Mouse (Mus musculus): Measurements from ENCODE around the gene Med6. TPM values are rescaled to one million over a fixed set of nuclear protein-coding genes. Genes with fewer than 3 reads are reported as not detected.

Med6 gene
- 55.0 and 55.5 TPM in 2 replicates for polyA plus RNA-seq (2015; fragmentation: Nextera tagmentation; extraction: Ambion mirVana)

- Histone ChIP-seq H3K36me3 (ENCODE audit: control insufficient read depth, insufficient read depth, low read length) (peaks cover 4% of the 10 kb centered on the region; the same call in 1 of the 2 replicates), H3K4me2 (ENCODE audit: low read depth, low read length) (peak within 1 kb of the TSS; percentile 89), H3K4me3 (replicated peaks; ENCODE audit: low read length) (peak within 1 kb of the TSS; percentile 99), H3K27me3 (ENCODE audit: control insufficient read depth, insufficient read depth, low read length) (no peaks in the 10 kb centered on the region), H3K9ac (ENCODE audit: low read length) (peak within 1 kb of the TSS; percentile 87), H3K4me1 (ENCODE audit: control insufficient read depth, insufficient read depth, low read length) (0 out of 2 replicates have a peak, but pooled peaks cover 5% of the 10 kb centered on the region), H3K9me3 (replicated peaks; ENCODE audit: control insufficient read depth, low read length) (no peaks in the 10 kb centered on the region), H3K27ac (ENCODE audit: low read length) (peak within 1 kb of the TSS; percentile 75)
- peak; percentile 100 for ATAC-seq (ENCODE audit: insufficient read depth, low FRiP score)
- WGBS, result 3% methylated on average over 36 of the region's 36 CpGs
Observed at GRCm38 (mm10) chr12:81594902-81595671, at the start of gene Med6. Med6 (minus strand) TSS chr12:81595008.

- no peaks in the 10 kb centered on the region for H3K27me3 ChIP-seq (ENCODE audit: control insufficient read depth, insufficient read depth, low read length)
- H3K27ac ChIP-seq (ENCODE audit: low read length), result no peak overlapping the region
- no peak overlapping the region for H3K9ac ChIP-seq (ENCODE audit: low read length)
- no peaks in the 10 kb centered on the region for H3K9me3 ChIP-seq (replicated peaks; ENCODE audit: control insufficient read depth, low read length)
- WGBS, result 70% methylated on average over 11 of the region's 11 CpGs
- H3K4me1 ChIP-seq (ENCODE audit: control insufficient read depth, insufficient read depth, low read length), result no peaks in the 10 kb centered on the region
- H3K36me3 ChIP-seq (ENCODE audit: control insufficient read depth, insufficient read depth, low read length), result no peaks in the 10 kb centered on the region
- ATAC-seq (ENCODE audit: insufficient read depth, low FRiP score), result no peak
- H3K4me3 ChIP-seq (replicated peaks; ENCODE audit: low read length), result no peak overlapping the region
- no peak overlapping the region for H3K4me2 ChIP-seq (ENCODE audit: low read depth, low read length)
Observed at GRCm38 (mm10) chr12:81642361-81643082, 47.7 kb upstream of the Med6 start.

GRCm38 (mm10) chr12:81640656-81641055, 45.8 kb upstream of the Med6 start:
- no peak for ATAC-seq (ENCODE audit: insufficient read depth, low FRiP score)
- no peaks in the 10 kb centered on the region for H3K36me3 ChIP-seq (ENCODE audit: control insufficient read depth, insufficient read depth, low read length)
- no peak overlapping the region for H3K27ac ChIP-seq (ENCODE audit: low read length)
- H3K4me1 ChIP-seq (ENCODE audit: control insufficient read depth, insufficient read depth, low read length), result no peaks in the 10 kb centered on the region
- H3K4me2 ChIP-seq (ENCODE audit: low read depth, low read length), result no peak overlapping the region
- H3K27me3 ChIP-seq (ENCODE audit: control insufficient read depth, insufficient read depth, low read length), result no peaks in the 10 kb centered on the region
- 53% methylated on average over 5 of the region's 5 CpGs for WGBS
- H3K9me3 ChIP-seq (replicated peaks; ENCODE audit: control insufficient read depth, low read length), result no peaks in the 10 kb centered on the region
- no peak overlapping the region for H3K9ac ChIP-seq (ENCODE audit: low read length)
- no peak overlapping the region for H3K4me3 ChIP-seq (replicated peaks; ENCODE audit: low read length)

- H3K27ac ChIP-seq (ENCODE audit: low read length), result no peak overlapping the region
- 76% methylated on average over 2 of the region's 2 CpGs for WGBS
- no peak overlapping the region for H3K4me2 ChIP-seq (ENCODE audit: low read depth, low read length)
- H3K27me3 ChIP-seq (ENCODE audit: control insufficient read depth, insufficient read depth, low read length), result peaks cover 11% of the 10 kb centered on the region
- no peak overlapping the region for H3K4me3 ChIP-seq (replicated peaks; ENCODE audit: low read length)
- peaks cover 5% of the 10 kb centered on the region for H3K4me1 ChIP-seq (ENCODE audit: control insufficient read depth, insufficient read depth, low read length)
- ATAC-seq (ENCODE audit: insufficient read depth, low FRiP score), result no peak
- H3K9ac ChIP-seq (ENCODE audit: low read length), result no peak overlapping the region
- H3K36me3 ChIP-seq (ENCODE audit: control insufficient read depth, insufficient read depth, low read length), result no peaks in the 10 kb centered on the region
- H3K9me3 ChIP-seq (replicated peaks; ENCODE audit: control insufficient read depth, low read length), result no peaks in the 10 kb centered on the region
Observed at GRCm38 (mm10) chr12:81633246-81633645, 38.4 kb upstream of the Med6 start.

GRCm38 (mm10) chr12:81631661-81632401, 37.0 kb upstream of the Med6 start:
- Histone ChIP-seq H3K36me3 (ENCODE audit: control insufficient read depth, insufficient read depth, low read length) (no peaks in the 10 kb centered on the region), H3K4me2 (ENCODE audit: low read depth, low read length) (peak overlapping the region; percentile 87), H3K4me1 (ENCODE audit: control insufficient read depth, insufficient read depth, low read length) (peaks cover 5% of the 10 kb centered on the region), H3K9ac (ENCODE audit: low read length) (peak overlapping the region; percentile 77), H3K27me3 (ENCODE audit: control insufficient read depth, insufficient read depth, low read length) (peaks cover 11% of the 10 kb centered on the region), H3K4me3 (replicated peaks; ENCODE audit: low read length) (peak overlapping the region; percentile 65), H3K27ac (ENCODE audit: low read length) (peak overlapping the region; percentile 85), H3K9me3 (replicated peaks; ENCODE audit: control insufficient read depth, low read length) (no peaks in the 10 kb centered on the region)
- ATAC-seq (ENCODE audit: insufficient read depth, low FRiP score), result peak; percentile 26; the same call in 1 of the 2 replicates
- 2% methylated on average over 31 of the region's 31 CpGs for WGBS

GRCm38 (mm10) chr12:81630915-81631660, 36.3 kb upstream of the Med6 start, which contains the start of gene Ttc9:
Ttc9 (plus strand) TSS chr12:81631249.
- peak within 1 kb of the TSS; percentile 87 for H3K4me2 ChIP-seq (ENCODE audit: low read depth, low read length)
- ATAC-seq (ENCODE audit: insufficient read depth, low FRiP score), result peak; percentile 75
- H3K9ac ChIP-seq (ENCODE audit: low read length), result peak within 1 kb of the TSS; percentile 77
- under 1% methylated on average over 64 of the region's 82 CpGs for WGBS
- no peaks in the 10 kb centered on the region for H3K36me3 ChIP-seq (ENCODE audit: control insufficient read depth, insufficient read depth, low read length)
- peak within 1 kb of the TSS; percentile 85 for H3K27ac ChIP-seq (ENCODE audit: low read length)
- peak within 1 kb of the TSS; percentile 65 for H3K4me3 ChIP-seq (replicated peaks; ENCODE audit: low read length)
- no peaks in the 10 kb centered on the region for H3K9me3 ChIP-seq (replicated peaks; ENCODE audit: control insufficient read depth, low read length)
- H3K27me3 ChIP-seq (ENCODE audit: control insufficient read depth, insufficient read depth, low read length), result peaks cover 11% of the 10 kb centered on the region
- H3K4me1 ChIP-seq (ENCODE audit: control insufficient read depth, insufficient read depth, low read length), result peaks cover 5% of the 10 kb centered on the region

- Histone ChIP-seq H3K4me1 (ENCODE audit: control insufficient read depth, insufficient read depth, low read length) (peaks cover 5% of the 10 kb centered on the region), H3K9me3 (replicated peaks; ENCODE audit: control insufficient read depth, low read length) (no peaks in the 10 kb centered on the region), H3K27ac (ENCODE audit: low read length) (peak overlapping the region; percentile 85), H3K27me3 (ENCODE audit: control insufficient read depth, insufficient read depth, low read length) (peaks cover 11% of the 10 kb centered on the region), H3K9ac (ENCODE audit: low read length) (peak overlapping the region; percentile 77), H3K36me3 (ENCODE audit: control insufficient read depth, insufficient read depth, low read length) (no peaks in the 10 kb centered on the region), H3K4me3 (replicated peaks; ENCODE audit: low read length) (peak overlapping the region; percentile 65), H3K4me2 (ENCODE audit: low read depth, low read length) (peak overlapping the region; percentile 87)
- under 1% methylated on average over 16 of the region's 16 CpGs for WGBS
- ATAC-seq (ENCODE audit: insufficient read depth, low FRiP score), result peak; percentile 89
Observed at GRCm38 (mm10) chr12:81630520-81630914, 35.7 kb upstream of the Med6 start.

- peak overlapping the region; percentile 10; the same call in 1 of the 2 replicates for H3K27ac ChIP-seq (ENCODE audit: low read length)
- no peak overlapping the region for H3K4me2 ChIP-seq (ENCODE audit: low read depth, low read length)
- no peak for ATAC-seq (ENCODE audit: insufficient read depth, low FRiP score)
- no peaks in the 10 kb centered on the region for H3K36me3 ChIP-seq (ENCODE audit: control insufficient read depth, insufficient read depth, low read length)
- H3K4me1 ChIP-seq (ENCODE audit: control insufficient read depth, insufficient read depth, low read length), result peaks cover 5% of the 10 kb centered on the region
- no peak overlapping the region for H3K9ac ChIP-seq (ENCODE audit: low read length)
- WGBS, result 67% methylated on average over 4 of the region's 4 CpGs
- H3K27me3 ChIP-seq (ENCODE audit: control insufficient read depth, insufficient read depth, low read length), result peaks cover 11% of the 10 kb centered on the region
- no peak overlapping the region for H3K4me3 ChIP-seq (replicated peaks; ENCODE audit: low read length)
- H3K9me3 ChIP-seq (replicated peaks; ENCODE audit: control insufficient read depth, low read length), result no peaks in the 10 kb centered on the region
Observed at GRCm38 (mm10) chr12:81628091-81628490, 33.3 kb upstream of the Med6 start.

Data from stomach, embryonic 16.5 days (tissue).